Mouse (Mus musculus) thymus, postnatal 0 days (tissue): Measurements from ENCODE around the gene Matn4. TPM values are rescaled to one million over a fixed set of nuclear protein-coding genes. Genes with fewer than 3 reads are reported as not detected.
A peak's percentile ranks its signal among the peaks of the same experiment; 100 is the strongest.
"Not testable (repeated sequence)": the region's sequence is repeated elsewhere in the genome, so short reads cannot be mapped to it uniquely, and the experiment has no call there.

ENCODE experiments used
- DNase-seq: peaks from one replicate; pipeline ENCODE4 v3.0.0-alpha.2; 2015; ENCODE audit warnings: low spot score
- microRNA-seq: library from miRNA; unstranded; fragments of <30 nt; microRNA quantifications from one replicate; pipeline ENCODE4, GENCODE M21; 2016; ENCODE audit warnings: borderline number of aligned reads
- polyA plus RNA-seq: library from polyadenylated mRNA; unstranded; fragments of >200 nt; fragmentation: Nextera tagmentation; extraction: Ambion mirVana; gene quantifications from 2 replicates; pipeline ENCODE4 v1.2.1, GENCODE M21; 2015

The Matn4 gene
- polyA plus RNA-seq, 1 experiment from 2014 or later = 0.08 TPM

DNA sequence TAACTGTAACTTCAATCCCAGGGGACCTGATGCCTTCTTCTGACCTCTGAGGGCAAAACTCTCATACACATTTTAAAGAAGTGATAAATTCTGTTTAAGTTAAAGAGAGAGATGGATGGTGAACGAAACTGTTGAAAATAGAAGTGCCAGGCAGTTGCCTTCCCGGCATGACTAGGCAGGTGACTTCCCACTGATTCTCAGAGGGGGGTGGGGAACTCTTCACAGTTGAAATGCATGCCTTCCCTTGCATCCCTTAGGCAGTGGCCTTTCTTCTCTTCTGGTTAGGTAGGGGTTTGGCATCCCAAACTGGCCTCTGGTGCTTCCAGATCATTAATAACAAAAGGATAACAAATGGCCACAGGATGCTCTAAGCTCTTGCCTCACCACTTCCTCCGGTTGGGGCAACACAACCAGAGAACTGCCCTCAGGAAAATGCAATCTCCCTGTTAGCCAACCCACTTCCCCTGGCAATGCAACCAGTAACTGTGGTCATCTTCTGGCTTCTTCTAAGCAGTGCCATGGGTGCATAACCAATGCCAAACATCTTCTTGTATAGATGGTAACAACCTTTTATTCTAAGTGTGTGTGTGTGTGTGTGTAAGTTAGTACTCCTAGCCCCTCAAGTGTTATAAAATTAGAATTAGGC, 32.4 kb downstream of the Matn4 start:
- no peak for DNase-seq

- DNase-seq = no peak
Measured at GRCm38 (mm10) chr2:164371371-164371770, 33.6 kb downstream of the Matn4 start.

GRCm38 (mm10) chr2:164368620-164369105, 36.3 kb downstream of the Matn4 start:
- DNase-seq = no peak

DNA sequence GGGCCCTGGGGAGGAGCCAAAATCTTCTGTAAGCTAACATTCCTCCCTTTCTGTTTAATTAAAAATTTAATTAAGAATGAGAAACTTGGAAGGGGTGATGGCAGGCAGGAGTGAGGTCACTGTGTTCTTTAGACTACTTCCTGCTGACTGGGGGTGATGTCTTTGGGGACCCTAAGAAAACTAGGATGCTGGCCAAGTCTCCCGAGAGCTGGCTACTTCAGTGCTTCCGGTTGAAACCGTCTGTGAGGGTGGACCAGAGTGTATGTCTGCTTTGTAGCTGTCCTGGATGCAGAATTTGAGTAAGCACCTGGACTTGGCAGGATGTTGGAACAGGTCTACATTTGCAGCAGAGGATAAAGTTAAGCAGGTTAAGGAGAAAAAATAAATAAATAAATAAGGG, 38.0 kb downstream of the Matn4 start:
- no peak for DNase-seq

GRCm38 (mm10) chr2:164360974-164361657, 43.8 kb downstream of the Matn4 start:
- DNase-seq = no peak

DNA sequence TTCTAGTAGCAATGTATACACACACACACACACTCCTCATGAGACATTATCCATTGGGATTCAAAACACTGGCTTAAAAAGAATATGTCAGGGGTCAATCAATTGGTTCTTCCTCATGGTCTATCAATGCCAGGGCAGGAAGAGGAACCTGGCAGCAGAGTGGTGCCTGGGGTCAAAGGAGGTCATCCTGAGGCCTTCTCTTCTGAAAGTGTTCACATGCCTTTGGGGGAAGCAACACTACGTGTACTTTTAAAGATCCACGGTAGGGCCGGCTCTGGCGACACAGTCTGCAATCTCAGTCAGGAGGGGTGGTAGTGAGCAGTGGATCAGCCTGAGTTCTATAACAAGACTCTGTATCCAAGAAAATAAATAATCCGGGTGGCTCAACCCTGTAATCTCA, 45.3 kb downstream of the Matn4 start:
- DNase-seq = no peak

GRCm38 (mm10) chr2:164359031-164359430, 45.9 kb downstream of the Matn4 start:
- no peak for DNase-seq

- no peak for DNase-seq
Measured at GRCm38 (mm10) chr2:164358373-164358772, 46.6 kb downstream of the Matn4 start.

GRCm38 (mm10) chr2:164356177-164356967, 48.6 kb downstream of the Matn4 start:
- no peak for DNase-seq

- no peak for DNase-seq
Measured at GRCm38 (mm10) chr2:164353356-164353755, 51.6 kb downstream of the Matn4 start.

DNA sequence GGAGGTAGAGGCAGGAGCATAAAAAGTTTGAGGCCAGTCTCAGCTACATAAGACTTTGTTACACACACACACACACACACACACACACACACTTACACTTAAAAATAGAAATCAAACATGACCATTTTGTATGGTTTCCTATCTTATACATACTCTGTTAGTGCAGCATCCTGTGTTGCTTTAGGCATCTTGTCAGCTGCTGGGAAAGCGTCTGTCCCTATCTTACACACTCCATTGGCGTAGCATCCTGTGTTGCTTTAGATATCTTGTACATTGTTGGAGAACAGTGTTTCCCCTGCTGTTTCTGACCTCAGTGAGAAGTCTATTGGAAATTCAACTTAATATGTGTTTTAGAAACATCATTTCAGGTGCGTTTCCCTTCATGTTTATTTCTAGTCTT, 52.3 kb downstream of the Matn4 start:
- no peak for DNase-seq

DNA sequence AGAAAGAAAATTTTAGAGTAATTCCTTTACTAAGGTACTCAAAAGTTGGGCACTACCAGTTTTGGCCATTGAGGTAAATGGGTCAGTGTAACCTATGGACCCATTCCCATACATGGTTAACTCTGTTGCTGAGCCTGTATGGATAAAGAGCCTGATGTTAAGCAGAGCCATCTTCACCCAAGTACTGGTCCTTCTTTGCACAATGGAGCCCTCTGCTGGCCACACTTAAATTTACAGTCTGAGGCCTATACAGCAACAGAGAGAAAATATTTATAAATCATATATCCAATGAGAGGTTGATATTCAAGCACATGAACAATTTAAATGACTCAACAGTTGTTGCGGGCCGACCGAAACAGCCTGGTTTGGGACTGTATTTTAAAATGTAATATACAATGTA, 56.0 kb downstream of the Matn4 start:
- peak; percentile 28 for DNase-seq

- not testable (repeated sequence) for DNase-seq
Measured at GRCm38 (mm10) chr2:164347697-164348096, 57.3 kb downstream of the Matn4 start.

DNA sequence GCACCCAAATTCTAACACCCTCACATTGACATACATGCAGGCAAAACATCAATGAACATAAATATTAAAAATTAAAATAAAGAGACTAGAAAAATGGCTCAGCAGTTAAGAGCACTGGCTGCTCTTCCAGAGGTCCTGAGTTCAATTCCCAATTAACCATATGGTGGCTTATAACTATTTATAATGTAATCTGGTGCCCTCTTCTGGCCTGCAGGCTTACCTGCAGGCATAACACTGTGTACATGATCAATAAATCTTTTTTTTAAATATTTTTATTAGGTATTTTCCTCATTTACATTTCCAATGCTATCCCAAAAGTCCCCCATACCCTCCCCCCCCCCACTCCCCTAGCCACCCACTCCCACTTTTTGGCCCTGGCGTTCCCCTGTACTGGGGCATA, 61.2 kb downstream of the Matn4 start:
- not testable (repeated sequence) for DNase-seq

Small RNA genes within 50 kb of the gene (microRNA-seq; reads per million reads assigned to microRNA genes)
- not detected for gene Mir7678

Other genes with a start within 250 kb of the Matn4 start
- gene Kcns1, start 234.0 kb downstream of the Matn4 start, polyA plus RNA-seq = not detected in 2 replicates
- gene Wfdc5, start 222.4 kb downstream of the Matn4 start, polyA plus RNA-seq = 0.09 TPM in 1 of 2 replicates, not detected in the other
- gene Wfdc12, start 214.6 kb downstream of the Matn4 start, polyA plus RNA-seq = 2.0 and 2.3 TPM in 2 replicates
- not detected in 2 replicates for gene Wfdc15a, start 205.0 kb downstream of the Matn4 start, polyA plus RNA-seq
- 1.8 and 2.9 TPM in 2 replicates for gene Wfdc15b, start 183.5 kb downstream of the Matn4 start, polyA plus RNA-seq
- gene Svs2, start 166.7 kb downstream of the Matn4 start, polyA plus RNA-seq = 0.09 and 0.12 TPM in 2 replicates
- 0.10 TPM in 1 of 2 replicates, not detected in the other for gene Svs3b, start 148.5 kb downstream of the Matn4 start, polyA plus RNA-seq
- gene Svs4, start 126.7 kb downstream of the Matn4 start, polyA plus RNA-seq = 0.54 TPM in 1 of 2 replicates, not detected in the other
- gene Svs3a, start 115.9 kb downstream of the Matn4 start, polyA plus RNA-seq = not detected in 2 replicates
- gene Svs6, start 88.4 kb downstream of the Matn4 start, polyA plus RNA-seq = not detected in 2 replicates
- gene Svs5, start 72.4 kb downstream of the Matn4 start, polyA plus RNA-seq = not detected in 2 replicates
- 9.8 and 10.6 TPM in 2 replicates for gene Slpi, start 16.1 kb downstream of the Matn4 start, polyA plus RNA-seq
- gene Rbpjl, start 2.0 kb downstream of the Matn4 start, polyA plus RNA-seq = not detected in 2 replicates
- gene Sdc4, start 38.7 kb upstream of the Matn4 start, polyA plus RNA-seq = 28.7 and 40.4 TPM in 2 replicates
- 77.2 and 83.7 TPM in 2 replicates for gene Sys1, start 51.8 kb upstream of the Matn4 start, polyA plus RNA-seq
- 19.4 and 21.5 TPM in 2 replicates for gene Gm20458, start 55.8 kb upstream of the Matn4 start, polyA plus RNA-seq
- not detected in 2 replicates for gene Trp53tg5, start 68.6 kb upstream of the Matn4 start, polyA plus RNA-seq
- 12.6 and 15.3 TPM in 2 replicates for gene Dbndd2, start 80.9 kb upstream of the Matn4 start, polyA plus RNA-seq
- 47.2 and 51.1 TPM in 2 replicates for gene Pigt, start 92.4 kb upstream of the Matn4 start, polyA plus RNA-seq
- gene Wfdc2, start 157.3 kb upstream of the Matn4 start, polyA plus RNA-seq = 51.3 and 53.4 TPM in 2 replicates
- not detected in 2 replicates for gene Spint3, start 168.3 kb upstream of the Matn4 start, polyA plus RNA-seq
- gene Wfdc6a, start 180.3 kb upstream of the Matn4 start, polyA plus RNA-seq = not detected in 2 replicates
- not detected in 2 replicates for gene Eppin, start 188.4 kb upstream of the Matn4 start, polyA plus RNA-seq
- gene Wfdc6b, start 208.4 kb upstream of the Matn4 start, polyA plus RNA-seq = not detected in 2 replicates
- not detected in 2 replicates for gene Wfdc8, start 208.5 kb upstream of the Matn4 start, polyA plus RNA-seq
- not detected in 2 replicates for gene Wfdc16, start 233.6 kb upstream of the Matn4 start, polyA plus RNA-seq